Mouse (Mus musculus): ENCODE measurements at regions not wholly inside any gene's neighbourhood (a gene's known extent, or its start where the extent isn't known, plus 50 kb on each side); places are given as distances from the start of the nearest gene placed in this dataset.

GRCm38 (mm10) chr8:49043236-49043635 lies 199.5 kb upstream of the Tenm3 start:
- no peak for TF ChIP-seq CTCF (IDR thresholded peaks at IDR 0.05; ENCODE audit: control insufficient read depth, insufficient read depth, insufficient replicate concordance, low read depth, low read length)
- TF ChIP-seq POLR2A (IDR thresholded peaks at IDR 0.05; ENCODE audit: control insufficient read depth, low read depth, low read length): no peak
